In the genomic region with DNA sequence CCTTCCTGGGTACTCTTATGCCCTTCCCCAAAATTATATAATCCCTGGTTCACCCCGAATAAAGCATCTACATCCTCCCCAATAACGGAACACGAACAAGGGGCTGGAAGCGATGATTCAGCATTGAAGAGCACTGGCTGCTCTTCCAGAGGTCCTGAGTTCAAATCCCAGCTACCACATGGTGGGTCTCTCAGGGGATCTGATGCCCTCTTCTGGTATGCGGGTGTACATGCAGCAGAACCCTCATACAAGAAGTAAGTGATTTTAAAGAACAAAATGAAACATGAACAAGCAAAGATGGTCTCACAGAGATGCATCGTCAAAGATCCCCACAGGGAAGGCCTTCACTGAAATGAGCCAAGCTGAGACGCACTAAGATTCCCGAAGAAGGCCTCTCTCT, we compare ENCODE assay signal across 28 mouse cellular contexts. TPM values are rescaled to one million over a fixed set of nuclear protein-coding genes. Genes with fewer than 3 reads are reported as not detected.
DNase-seq lines count a peak whose midpoint lies in the region; ATAC-seq and TF ChIP-seq lines count a peak whose summit lies in the region.
"Had no signal": no experiment of that assay in that cellular context is flagged by ENCODE, and none has a peak within 500 bp of the region (broad histone marks: within the 10 kb centered on the region; RNA-seq: fewer than 3 reads in every experiment).

No protein-coding gene starts in this region.

- no peak overlapping the region for H3K4me2 ChIP-seq in intestine, postnatal 0 days (replicated peaks; ENCODE audit: low read depth)
- no peak overlapping the region for H3K4me2 ChIP-seq in intestine, embryonic 15.5 days (replicated peaks)
- no peak overlapping the region for H3K4me2 ChIP-seq in liver, postnatal 0 days (ENCODE audit: low read depth, low read length)
- no peak overlapping the region for H3K4me2 ChIP-seq in liver, embryonic 12.5 days
- no peak overlapping the region for H3K4me2 ChIP-seq in stomach, postnatal 0 days (replicated peaks; ENCODE audit: low read depth)
- H3K4me2 ChIP-seq: forebrain, embryonic 13.5 days; heart, embryonic 12.5 days; kidney, embryonic 15.5 days; liver, embryonic 15.5 days; neural tube, embryonic 15.5 days had no signal

- 76% methylated on average over 8 of the region's 8 CpGs for WGBS in intestine, postnatal 0 days
- 84% methylated on average over 8 of the region's 8 CpGs for WGBS in intestine, embryonic 15.5 days
- 69% methylated on average over 8 of the region's 8 CpGs for WGBS in liver, postnatal 0 days (ENCODE audit: insufficient replicate concordance)
- 68% methylated on average over 8 of the region's 8 CpGs for WGBS in liver, embryonic 12.5 days (ENCODE audit: insufficient replicate concordance)
- 75% methylated on average over 8 of the region's 8 CpGs for WGBS in stomach, postnatal 0 days

- no peak overlapping the region for H3K27ac ChIP-seq in intestine, postnatal 0 days (ENCODE audit: low read depth, low read length)
- no peak overlapping the region for H3K27ac ChIP-seq in intestine, embryonic 15.5 days
- no peak overlapping the region for H3K27ac ChIP-seq in liver, postnatal 0 days (ENCODE audit: low read depth)
- H3K27ac ChIP-seq in liver, embryonic 12.5 days, result no peak overlapping the region
- no peak overlapping the region for H3K27ac ChIP-seq in ES-Bruce4 (ENCODE audit: insufficient read depth, low read length)
- H3K27ac ChIP-seq in stomach, postnatal 0 days (replicated peaks), result no peak overlapping the region
- H3K27ac ChIP-seq: forebrain, embryonic 13.5 days; hindbrain, postnatal 0 days; kidney, embryonic 15.5 days; liver, embryonic 15.5 days; midbrain, embryonic 10.5 days; neural tube, embryonic 15.5 days had no signal

- no peak for ATAC-seq in intestine, postnatal 0 days
- ATAC-seq in intestine, embryonic 15.5 days, result no peak
- ATAC-seq in liver, postnatal 0 days, result no peak
- no peak for ATAC-seq in liver, embryonic 12.5 days
- no peak for ATAC-seq in stomach, postnatal 0 days (ENCODE audit: low FRiP score, low TSS enrichment)
- ATAC-seq: activated CD4-positive, CD25-positive, alpha-beta regulatory T cell, adult 4 months; forebrain, embryonic 13.5 days; hindbrain, postnatal 0 days had no signal

- TF ChIP-seq POLR2A in ES-Bruce4 (IDR thresholded peaks at IDR 0.05; ENCODE audit: insufficient read depth, low read length), result no peak

- H3K36me3 ChIP-seq in intestine, postnatal 0 days (ENCODE audit: control insufficient read depth, insufficient read depth), result no peaks in the 10 kb centered on the region
- H3K36me3 ChIP-seq in intestine, embryonic 15.5 days, result no peaks in the 10 kb centered on the region
- no peaks in the 10 kb centered on the region for H3K36me3 ChIP-seq in liver, postnatal 0 days (replicated peaks; ENCODE audit: insufficient read depth, low read length)
- no peaks in the 10 kb centered on the region for H3K36me3 ChIP-seq in liver, embryonic 12.5 days
- H3K36me3 ChIP-seq in ES-Bruce4 (ENCODE audit: control insufficient read depth, insufficient read depth, low read length, poor library complexity, severe bottlenecking), result no peaks in the 10 kb centered on the region
- H3K36me3 ChIP-seq in stomach, postnatal 0 days (ENCODE audit: control insufficient read depth, insufficient read depth, low read length), result no peaks in the 10 kb centered on the region
- H3K36me3 ChIP-seq: G1E; heart, embryonic 12.5 days; kidney, embryonic 15.5 days; liver, embryonic 15.5 days; midbrain, embryonic 10.5 days; neural tube, embryonic 15.5 days had no signal

- no peaks in the 10 kb centered on the region for H3K9me3 ChIP-seq in intestine, postnatal 0 days (ENCODE audit: control insufficient read depth)
- H3K9me3 ChIP-seq in intestine, embryonic 15.5 days, result no peaks in the 10 kb centered on the region
- H3K9me3 ChIP-seq in liver, postnatal 0 days (ENCODE audit: low read length), result no peaks in the 10 kb centered on the region
- no peaks in the 10 kb centered on the region for H3K9me3 ChIP-seq in liver, embryonic 12.5 days (replicated peaks)
- H3K9me3 ChIP-seq in ES-Bruce4 (replicated peaks; ENCODE audit: control insufficient read depth, insufficient read depth, low read length, poor library complexity, severe bottlenecking), result no peaks in the 10 kb centered on the region
- H3K9me3 ChIP-seq in stomach, postnatal 0 days (ENCODE audit: control insufficient read depth, low read length), result no peaks in the 10 kb centered on the region
- H3K9me3 ChIP-seq: G1E; heart, embryonic 12.5 days; kidney, embryonic 15.5 days; liver, embryonic 15.5 days; neural tube, embryonic 15.5 days had no signal

- 0 out of 2 replicates have a peak, but pooled peaks cover 2% of the 10 kb centered on the region for H3K4me1 ChIP-seq in intestine, postnatal 0 days (replicated peaks; ENCODE audit: control insufficient read depth, insufficient read depth, low read length)
- peaks cover 3% of the 10 kb centered on the region for H3K4me1 ChIP-seq in intestine, embryonic 15.5 days (replicated peaks)
- H3K4me1 ChIP-seq in liver, postnatal 0 days (ENCODE audit: insufficient read depth), result peaks cover 11% of the 10 kb centered on the region
- H3K4me1 ChIP-seq in liver, embryonic 12.5 days, result peaks cover 12% of the 10 kb centered on the region
- H3K4me1 ChIP-seq in ES-Bruce4 (ENCODE audit: control insufficient read depth, insufficient read depth, low read length), result peaks cover 3% of the 10 kb centered on the region
- 0 out of 2 replicates have a peak, but pooled peaks cover 2% of the 10 kb centered on the region for H3K4me1 ChIP-seq in stomach, postnatal 0 days (replicated peaks; ENCODE audit: control insufficient read depth, insufficient read depth)
- H3K4me1 ChIP-seq: forebrain, embryonic 13.5 days; heart, embryonic 12.5 days; midbrain, embryonic 10.5 days; neural tube, embryonic 15.5 days had no signal

- H3K27me3 ChIP-seq in intestine, postnatal 0 days (replicated peaks; ENCODE audit: control insufficient read depth, insufficient read depth, low read length), result no peaks in the 10 kb centered on the region
- H3K27me3 ChIP-seq in intestine, embryonic 15.5 days (replicated peaks), result no peaks in the 10 kb centered on the region
- no peaks in the 10 kb centered on the region for H3K27me3 ChIP-seq in liver, postnatal 0 days (ENCODE audit: insufficient read depth, low read length)
- H3K27me3 ChIP-seq in liver, embryonic 12.5 days (replicated peaks), result no peaks in the 10 kb centered on the region
- H3K27me3 ChIP-seq in ES-Bruce4 (ENCODE audit: control insufficient read depth, insufficient read depth, low read length, poor library complexity, severe bottlenecking), result no peaks in the 10 kb centered on the region
- H3K27me3 ChIP-seq in stomach, postnatal 0 days (ENCODE audit: control insufficient read depth, insufficient read depth, low read length), result no peaks in the 10 kb centered on the region
- H3K27me3 ChIP-seq: forebrain, embryonic 13.5 days; heart, embryonic 12.5 days; kidney, embryonic 15.5 days; liver, embryonic 15.5 days; neural tube, embryonic 15.5 days had no signal

- no peak overlapping the region for H3K9ac ChIP-seq in intestine, postnatal 0 days (ENCODE audit: low read depth, low read length)
- H3K9ac ChIP-seq in intestine, embryonic 15.5 days, result no peak overlapping the region
- H3K9ac ChIP-seq in liver, postnatal 0 days (replicated peaks), result no peak overlapping the region
- no peak overlapping the region for H3K9ac ChIP-seq in liver, embryonic 12.5 days
- H3K9ac ChIP-seq in ES-Bruce4 (ENCODE audit: low read depth, poor library complexity, severe bottlenecking), result no peak overlapping the region
- H3K9ac ChIP-seq in stomach, postnatal 0 days (ENCODE audit: low read length), result no peak overlapping the region
- H3K9ac ChIP-seq: forebrain, embryonic 13.5 days; heart, embryonic 12.5 days; kidney, embryonic 15.5 days; liver, embryonic 15.5 days; neural tube, embryonic 15.5 days had no signal

- peak; percentile 28 for TF ChIP-seq CTCF in intestine, postnatal 0 days (IDR thresholded peaks at IDR 0.05; ENCODE audit: low read depth)
- TF ChIP-seq CTCF in liver, postnatal 0 days (IDR thresholded peaks at IDR 0.05; ENCODE audit: low read depth), result peak; percentile 21
- TF ChIP-seq CTCF in ES-Bruce4 (IDR thresholded peaks at IDR 0.05; ENCODE audit: low read depth, low read length), result peak; percentile 29
- TF ChIP-seq CTCF in stomach, postnatal 0 days (IDR thresholded peaks at IDR 0.05; ENCODE audit: low read depth), result peak; percentile 37

- DNase-seq in liver, postnatal 0 days, result no peak
- no peak for DNase-seq in stomach, postnatal 0 days (ENCODE audit: low spot score)
- no peak for DNase-seq in embryo, embryonic 10.5 days (ENCODE audit: low spot score)
- DNase-seq: adrenal gland, postnatal 10 days; cerebellum, adult 8-10 months; cerebellum, postnatal 36 days; heart, postnatal 10 days; kidney, adult 11 months; spleen, adult 18-20 months; thymus, postnatal 36 days had no signal

- no peak for TF ChIP-seq EP300 in liver, postnatal 0 days (IDR thresholded peaks at IDR 0.05; ENCODE audit: low read depth)
- no peak for TF ChIP-seq EP300 in ES-Bruce4 (IDR thresholded peaks at IDR 0.05; ENCODE audit: insufficient read depth, low read depth, low read length)
- TF ChIP-seq EP300 in stomach, postnatal 0 days (optimal IDR thresholded peaks at IDR 0.05), result no peak

- H3K4me3 ChIP-seq in intestine, postnatal 0 days (ENCODE audit: low read depth, low read length), result no peak overlapping the region
- no peak overlapping the region for H3K4me3 ChIP-seq in intestine, embryonic 15.5 days (replicated peaks)
- no peak overlapping the region for H3K4me3 ChIP-seq in liver, postnatal 0 days (ENCODE audit: low read depth, low read length)
- H3K4me3 ChIP-seq in liver, embryonic 12.5 days, result no peak overlapping the region
- H3K4me3 ChIP-seq in ES-Bruce4 (ENCODE audit: low read depth, low read length), result no peak overlapping the region
- H3K4me3 ChIP-seq in stomach, postnatal 0 days (ENCODE audit: low read depth, low read length), result no peak overlapping the region
- H3K4me3 ChIP-seq: forebrain, embryonic 13.5 days; heart, embryonic 12.5 days; kidney, embryonic 15.5 days; liver, embryonic 15.5 days; midbrain, embryonic 10.5 days; neural tube, embryonic 15.5 days had no signal

RNA-seq across cellular contexts. Expression of a gene that starts 7.0 kb away (rescaled TPM):
- not detected in 2 replicates for polyA plus RNA-seq in intestine, postnatal 0 days (2015; fragmentation: Nextera tagmentation; extraction: Ambion mirVana)
- not detected in 2 replicates for polyA plus RNA-seq in intestine, embryonic 15.5 days (2015; fragmentation: Nextera tagmentation; extraction: Ambion mirVana)
- not detected in 2 replicates for polyA plus RNA-seq in liver, postnatal 0 days (2015; fragmentation: Nextera tagmentation; extraction: Ambion mirVana)
- polyA plus RNA-seq in liver, embryonic 12.5 days (2016; fragmentation: Nextera tagmentation; extraction: Ambion mirVana), result not detected in 2 replicates
- polyA plus RNA-seq in ES-Bruce4 (2011; ENCODE audit: insufficient read depth, insufficient read length, low read depth, missing spikeins), result not detected in 2 replicates
- 9.5 and 10.2 TPM in 2 replicates for polyA plus RNA-seq in stomach, postnatal 0 days (2015; fragmentation: Nextera tagmentation; extraction: Ambion mirVana)
- polyA plus RNA-seq: activated CD4-positive, CD25-positive, alpha-beta regulatory T cell, adult 4 months; forebrain, embryonic 13.5 days; G1E; heart, embryonic 12.5 days; hindbrain, embryonic 11.5 days; hindbrain, postnatal 0 days; kidney, embryonic 15.5 days; limb, embryonic 11.5 days; liver, embryonic 15.5 days; lung, embryonic 16.5 days; midbrain, embryonic 10.5 days; neural tube, embryonic 15.5 days had no signal

RNA-seq across cellular contexts. Expression of a gene that starts 19.7 kb away (rescaled TPM):
- not detected in 2 replicates for polyA plus RNA-seq in intestine, postnatal 0 days (2015; fragmentation: Nextera tagmentation; extraction: Ambion mirVana)
- polyA plus RNA-seq in intestine, embryonic 15.5 days (2015; fragmentation: Nextera tagmentation; extraction: Ambion mirVana), result not detected in 2 replicates
- 0.09 TPM in 1 of 2 replicates, not detected in the other for polyA plus RNA-seq in liver, postnatal 0 days (2015; fragmentation: Nextera tagmentation; extraction: Ambion mirVana)
- not detected in 2 replicates for polyA plus RNA-seq in liver, embryonic 12.5 days (2016; fragmentation: Nextera tagmentation; extraction: Ambion mirVana)
- not detected in 2 replicates for polyA plus RNA-seq in ES-Bruce4 (2011; ENCODE audit: insufficient read depth, insufficient read length, low read depth, missing spikeins)
- polyA plus RNA-seq in stomach, postnatal 0 days (2015; fragmentation: Nextera tagmentation; extraction: Ambion mirVana), result not detected in 2 replicates
- polyA plus RNA-seq: embryonic facial prominence, embryonic 14.5 days; forebrain, embryonic 13.5 days; heart, embryonic 12.5 days; hindbrain, embryonic 11.5 days; kidney, embryonic 15.5 days; limb, embryonic 11.5 days; liver, embryonic 15.5 days; lung, embryonic 16.5 days; midbrain, embryonic 10.5 days; stomach, embryonic 14.5 days had no signal

RNA-seq across cellular contexts. Expression of a gene that starts 29.0 kb away (rescaled TPM):
- 0.16 and 0.39 TPM in 2 replicates for polyA plus RNA-seq in intestine, postnatal 0 days (2015; fragmentation: Nextera tagmentation; extraction: Ambion mirVana)
- polyA plus RNA-seq in intestine, embryonic 15.5 days (2015; fragmentation: Nextera tagmentation; extraction: Ambion mirVana), result 0.14 and 0.16 TPM in 2 replicates
- polyA plus RNA-seq in liver, postnatal 0 days (2015; fragmentation: Nextera tagmentation; extraction: Ambion mirVana), result 0.18 and 0.19 TPM in 2 replicates
- polyA plus RNA-seq in liver, embryonic 12.5 days (2016; fragmentation: Nextera tagmentation; extraction: Ambion mirVana), result not detected in 2 replicates
- 0.82 and 1.1 TPM in 2 replicates for polyA plus RNA-seq in ES-Bruce4 (2011; ENCODE audit: insufficient read depth, insufficient read length, low read depth, missing spikeins)
- 0.29 and 0.41 TPM in 2 replicates for polyA plus RNA-seq in stomach, postnatal 0 days (2015; fragmentation: Nextera tagmentation; extraction: Ambion mirVana)
- polyA plus RNA-seq: activated CD4-positive, CD25-positive, alpha-beta regulatory T cell, adult 4 months; G1E; heart, embryonic 12.5 days; limb, embryonic 11.5 days; liver, embryonic 15.5 days; midbrain, embryonic 10.5 days; stomach, embryonic 14.5 days had no signal

RNA-seq across cellular contexts. Expression of a gene that starts 40.2 kb away (rescaled TPM):
- polyA plus RNA-seq in intestine, postnatal 0 days (2015; fragmentation: Nextera tagmentation; extraction: Ambion mirVana), result 8.9 and 10.7 TPM in 2 replicates
- 13.3 TPM in 2 replicates for polyA plus RNA-seq in intestine, embryonic 15.5 days (2015; fragmentation: Nextera tagmentation; extraction: Ambion mirVana)
- 2.2 and 3.0 TPM in 2 replicates for polyA plus RNA-seq in liver, postnatal 0 days (2015; fragmentation: Nextera tagmentation; extraction: Ambion mirVana)
- 3.6 and 3.9 TPM in 2 replicates for polyA plus RNA-seq in liver, embryonic 12.5 days (2016; fragmentation: Nextera tagmentation; extraction: Ambion mirVana)
- 63.5 and 68.1 TPM in 2 replicates for polyA plus RNA-seq in ES-Bruce4 (2011; ENCODE audit: insufficient read depth, insufficient read length, low read depth, missing spikeins)
- 6.2 and 6.7 TPM in 2 replicates for polyA plus RNA-seq in stomach, postnatal 0 days (2015; fragmentation: Nextera tagmentation; extraction: Ambion mirVana)
- polyA plus RNA-seq: G1E had no signal

RNA-seq across cellular contexts. Expression of a gene that starts 58.2 kb away (rescaled TPM):
- 19.0 and 23.7 TPM in 2 replicates for polyA plus RNA-seq in intestine, postnatal 0 days (2015; fragmentation: Nextera tagmentation; extraction: Ambion mirVana)
- polyA plus RNA-seq in intestine, embryonic 15.5 days (2015; fragmentation: Nextera tagmentation; extraction: Ambion mirVana), result 13.3 and 13.9 TPM in 2 replicates
- 5.4 and 11.2 TPM in 2 replicates for polyA plus RNA-seq in liver, postnatal 0 days (2015; fragmentation: Nextera tagmentation; extraction: Ambion mirVana)
- 3.7 and 5.4 TPM in 2 replicates for polyA plus RNA-seq in liver, embryonic 12.5 days (2016; fragmentation: Nextera tagmentation; extraction: Ambion mirVana)
- polyA plus RNA-seq in ES-Bruce4 (2011; ENCODE audit: insufficient read depth, insufficient read length, low read depth, missing spikeins), result 17.3 and 27.3 TPM in 2 replicates
- 8.9 and 9.1 TPM in 2 replicates for polyA plus RNA-seq in stomach, postnatal 0 days (2015; fragmentation: Nextera tagmentation; extraction: Ambion mirVana)
